Mouse (Mus musculus) brown adipose tissue, adult 24 weeks (tissue): ENCODE measurements around the gene Scg2. TPM values are rescaled to one million over a fixed set of nuclear protein-coding genes. Genes with fewer than 3 reads are reported as not detected.

Source experiments
- H3K27ac ChIP-seq: fragments of 200-500 bp; replicated peaks from 2 replicates; pipeline ENCODE4 v1.5.1; 2012; ENCODE audit warnings: low read depth, mild to moderate bottlenecking, low read length
- H3K4me1 ChIP-seq: fragments of 200-500 bp; 2 replicates; pipeline ENCODE4 v1.6.1; 2012; ENCODE audit warnings: low read length, mixed read lengths; ENCODE audit not compliant: control insufficient read depth, insufficient read depth, insufficient read length
- H3K4me3 ChIP-seq: fragments of 200-500 bp; 2 replicates; pipeline ENCODE4 v1.5.1; 2012; ENCODE audit warnings: low read depth, mild to moderate bottlenecking, low read length, moderate library complexity; ENCODE audit not compliant: insufficient read depth
- polyA plus RNA-seq: library from polyadenylated mRNA; stranded (reverse); fragments of >200 nt; gene quantifications from 2 replicates; pipeline ENCODE4 v1.2.4, GENCODE M21; 2012; ENCODE audit not compliant: missing spikeins, insufficient read depth, insufficient read length

Gene Scg2
- polyA plus RNA-seq, 1 experiment: not detected

- no peaks in the 10 kb centered on the region for H3K4me1 ChIP-seq
- no peak overlapping the region for H3K4me3 ChIP-seq
- no peak overlapping the region for H3K27ac ChIP-seq
Observed at GRCm38 (mm10) chr1:79406337-79406942, 33.5 kb downstream of the Scg2 start.

DNA sequence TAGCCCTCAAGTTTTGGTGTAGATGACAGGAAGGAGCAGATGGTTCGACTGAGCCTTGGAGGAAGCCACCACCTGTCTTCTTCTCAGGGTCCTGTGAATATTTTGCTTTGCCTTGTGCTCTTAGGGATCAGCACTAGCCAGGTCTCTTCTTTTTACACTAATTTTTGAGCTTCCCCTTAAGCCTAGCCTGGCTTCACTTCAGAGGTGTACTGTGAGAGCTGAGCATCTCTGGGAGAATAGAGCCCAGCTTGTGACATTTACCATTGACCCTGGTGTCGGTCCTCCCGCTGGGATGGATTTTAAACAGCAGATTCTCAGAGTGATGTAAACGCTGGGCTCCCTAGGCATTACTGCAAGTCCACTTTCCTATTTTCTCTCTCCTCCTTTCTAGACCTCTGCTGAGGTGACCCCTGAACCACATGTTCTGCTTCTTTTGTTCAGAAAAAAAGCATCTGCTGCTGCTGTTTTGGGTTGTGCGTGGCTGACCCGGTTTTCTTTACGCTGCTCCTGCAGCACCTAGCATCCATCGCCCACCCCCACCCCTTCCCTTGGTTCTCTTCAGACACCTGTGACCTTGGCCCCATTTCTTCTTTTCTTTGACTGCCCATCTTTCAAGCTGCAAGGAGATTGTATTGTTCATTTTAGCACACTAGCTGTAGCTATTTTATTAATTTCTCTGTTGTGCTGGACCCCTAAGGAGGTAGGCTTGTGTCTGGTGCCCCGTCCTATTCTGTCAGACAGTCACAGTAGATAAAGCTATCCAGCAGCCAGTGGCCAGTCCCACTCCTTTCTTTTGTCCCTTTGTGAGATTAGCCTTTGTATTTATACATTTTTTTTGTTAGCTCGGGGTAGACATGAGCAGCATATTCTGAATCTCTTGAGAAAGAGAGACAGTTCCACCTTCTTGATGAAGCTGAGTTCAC is 38.6 kb downstream of the Scg2 start:
- H3K4me3 ChIP-seq: no peak overlapping the region
- H3K27ac ChIP-seq: no peak overlapping the region
- H3K4me1 ChIP-seq: no peaks in the 10 kb centered on the region

- Histone ChIP-seq H3K4me3 (no peak overlapping the region), H3K27ac (no peak overlapping the region), H3K4me1 (no peaks in the 10 kb centered on the region)
Observed at GRCm38 (mm10) chr1:79400284-79400683, 39.6 kb downstream of the Scg2 start.

Other genes with a start within 250 kb of the Scg2 start
- gene Ap1s3, start 231.9 kb upstream of the Scg2 start, polyA plus RNA-seq: 0.88 TPM in 1 of 2 replicates, not detected in the other